Mouse (Mus musculus): Measurements from ENCODE around the gene Myo1d. TPM values are rescaled to one million over a fixed set of nuclear protein-coding genes. Genes with fewer than 3 reads are reported as not detected.

The Myo1d gene
- polyA plus RNA-seq, 1 experiment from 2014 or later, result 21.6 TPM

DNA sequence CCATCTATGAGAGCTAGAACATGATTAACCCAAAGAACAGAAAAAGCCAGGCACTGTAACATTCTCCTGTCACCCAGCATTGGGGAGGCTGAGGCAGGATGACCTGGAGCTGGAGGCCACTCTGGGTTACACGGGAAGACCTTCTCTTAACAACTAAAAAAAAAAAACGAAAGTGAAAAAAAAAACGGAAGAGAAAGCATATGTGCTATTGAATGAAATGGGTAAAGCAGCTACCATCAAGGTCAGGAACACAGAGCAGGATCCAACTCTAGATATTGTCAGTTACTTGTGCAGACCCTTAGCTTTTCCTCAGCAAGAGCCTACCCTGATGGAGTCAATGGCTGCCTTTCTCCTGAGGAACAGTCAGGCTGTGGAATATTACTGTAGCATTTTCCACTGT, 199.3 kb downstream of the Myo1d start:
- H3K27me3 ChIP-seq (ENCODE audit: control insufficient read depth, insufficient read depth, low read length), result no peaks in the 10 kb centered on the region
- H3K4me3 ChIP-seq (ENCODE audit: low read depth, low read length), result no peak overlapping the region
- TF ChIP-seq CTCF (IDR thresholded peaks at IDR 0.05; ENCODE audit: low read depth), result no peak
- no peak for TF ChIP-seq EP300 (optimal IDR thresholded peaks at IDR 0.05)
- no peak for ATAC-seq (ENCODE audit: low FRiP score, low TSS enrichment)
- H3K9me3 ChIP-seq (ENCODE audit: control insufficient read depth, low read length), result no peaks in the 10 kb centered on the region
- no peaks in the 10 kb centered on the region for H3K4me1 ChIP-seq (replicated peaks; ENCODE audit: control insufficient read depth, insufficient read depth)
- H3K27ac ChIP-seq (replicated peaks), result no peak overlapping the region
- H3K4me2 ChIP-seq (replicated peaks; ENCODE audit: low read depth), result no peak overlapping the region
- no peak overlapping the region for H3K9ac ChIP-seq (ENCODE audit: low read length)
- H3K36me3 ChIP-seq (ENCODE audit: control insufficient read depth, insufficient read depth, low read length), result no peaks in the 10 kb centered on the region
- WGBS, result 83% methylated on average over 3 of the region's 3 CpGs
- DNase-seq (ENCODE audit: low spot score), result no peak

DNA sequence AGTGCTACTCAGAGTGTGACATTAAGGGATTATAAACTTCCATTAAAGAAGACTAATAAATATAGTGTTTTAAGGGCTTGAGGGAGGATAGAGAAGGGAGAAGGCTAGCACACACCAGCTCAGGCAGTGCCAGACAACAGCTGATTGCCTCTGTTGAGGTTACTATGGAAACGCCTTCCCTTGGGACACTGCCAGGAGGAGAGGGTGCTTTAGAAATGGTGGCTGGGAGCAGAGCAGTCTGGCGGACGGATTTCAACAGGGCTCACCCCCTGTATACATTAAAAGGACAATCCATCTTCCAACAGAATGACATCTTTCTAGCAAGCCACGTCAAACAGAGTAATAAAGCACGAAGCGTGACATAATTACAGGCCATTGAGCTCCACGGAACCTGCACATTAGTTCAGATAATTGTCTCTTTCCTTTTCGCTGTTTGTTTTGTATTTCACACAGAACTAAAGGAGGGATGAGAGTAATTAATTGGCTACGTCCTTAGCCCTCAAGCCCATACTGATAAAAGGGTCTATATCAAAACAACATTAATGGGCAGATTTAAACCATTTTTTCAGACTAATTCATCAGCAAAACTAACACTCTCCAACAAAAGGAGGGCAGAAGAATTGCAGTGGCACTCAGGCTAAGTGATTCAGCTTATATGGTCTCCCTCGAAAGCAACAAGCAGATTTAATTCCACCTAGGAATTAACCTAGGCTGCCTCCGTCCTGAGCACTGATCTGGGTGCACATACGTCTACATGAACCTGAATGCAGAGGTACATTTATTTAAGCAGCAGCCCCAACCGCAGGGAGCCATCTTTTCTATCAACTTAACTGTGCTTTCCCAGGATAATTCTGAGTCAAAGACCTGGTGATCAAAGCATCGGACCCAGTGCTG, 201.8 kb downstream of the Myo1d start:
- peak; percentile 29; the same call in 1 of the 2 replicates for ATAC-seq (ENCODE audit: low FRiP score, low TSS enrichment)
- Histone ChIP-seq H3K4me1 (replicated peaks; ENCODE audit: control insufficient read depth, insufficient read depth) (no peaks in the 10 kb centered on the region), H3K27ac (replicated peaks) (no peak overlapping the region), H3K27me3 (ENCODE audit: control insufficient read depth, insufficient read depth, low read length) (no peaks in the 10 kb centered on the region), H3K36me3 (ENCODE audit: control insufficient read depth, insufficient read depth, low read length) (no peaks in the 10 kb centered on the region), H3K4me2 (replicated peaks; ENCODE audit: low read depth) (no peak overlapping the region), H3K4me3 (ENCODE audit: low read depth, low read length) (no peak overlapping the region), H3K9ac (ENCODE audit: low read length) (no peak overlapping the region), H3K9me3 (ENCODE audit: control insufficient read depth, low read length) (no peaks in the 10 kb centered on the region)
- TF ChIP-seq CTCF (IDR thresholded peaks at IDR 0.05; ENCODE audit: low read depth) (no peak), EP300 (optimal IDR thresholded peaks at IDR 0.05) (no peak)
- DNase-seq (ENCODE audit: low spot score), result peak; percentile 46
- 23% methylated on average over 14 of the region's 14 CpGs for WGBS

DNA sequence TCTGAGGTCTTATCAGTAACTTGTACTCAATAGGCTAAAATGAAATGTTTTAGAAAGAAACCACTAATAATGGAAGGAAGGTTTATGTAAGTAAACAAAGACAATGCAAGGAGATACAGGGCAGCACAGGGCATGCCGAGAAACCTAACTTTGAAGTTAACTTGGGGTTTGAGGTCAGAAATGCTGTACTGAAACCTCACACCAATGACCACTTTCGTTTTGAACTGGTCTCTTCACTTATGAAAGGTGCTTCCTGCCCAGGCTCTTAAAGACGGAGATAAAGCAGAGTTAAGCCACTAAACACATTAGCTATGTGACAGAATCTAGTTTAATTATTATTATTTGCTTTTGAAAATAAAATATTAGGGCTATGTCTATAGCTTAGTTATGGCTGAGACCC, 204.0 kb downstream of the Myo1d start:
- 52% methylated on average over 3 of the region's 3 CpGs for WGBS
- ATAC-seq (ENCODE audit: low FRiP score, low TSS enrichment), result no peak

DNA sequence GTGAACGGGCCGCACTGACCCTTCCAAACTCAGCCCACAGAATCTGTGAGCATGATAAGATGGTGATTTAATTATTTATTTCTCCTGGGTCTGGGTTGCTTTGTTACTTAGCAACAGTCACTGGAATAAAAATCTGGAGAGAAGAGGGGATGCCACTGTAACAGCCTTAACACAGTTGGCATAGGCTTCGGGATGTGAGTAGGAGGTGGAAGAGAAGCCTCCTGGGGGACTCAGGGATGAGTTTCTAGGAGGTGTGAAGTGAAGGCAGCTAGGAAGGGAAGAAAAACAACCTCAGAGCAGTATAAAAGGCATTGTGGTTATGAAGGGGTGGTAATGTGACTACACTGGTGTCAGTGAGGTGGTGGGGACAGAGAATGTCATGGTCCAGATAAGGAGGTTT, 213.5 kb downstream of the Myo1d start:
- DNase-seq (ENCODE audit: low spot score), result no peak
- Histone ChIP-seq H3K27ac (replicated peaks) (no peak overlapping the region), H3K9ac (ENCODE audit: low read length) (no peak overlapping the region), H3K36me3 (ENCODE audit: control insufficient read depth, insufficient read depth, low read length) (no peaks in the 10 kb centered on the region), H3K27me3 (ENCODE audit: control insufficient read depth, insufficient read depth, low read length) (no peaks in the 10 kb centered on the region), H3K9me3 (ENCODE audit: control insufficient read depth, low read length) (no peaks in the 10 kb centered on the region), H3K4me1 (replicated peaks; ENCODE audit: control insufficient read depth, insufficient read depth) (no peaks in the 10 kb centered on the region), H3K4me2 (replicated peaks; ENCODE audit: low read depth) (no peak overlapping the region), H3K4me3 (ENCODE audit: low read depth, low read length) (no peak overlapping the region)
- WGBS, result 78% methylated on average over 3 of the region's 3 CpGs
- no peak for ATAC-seq (ENCODE audit: low FRiP score, low TSS enrichment)
- TF ChIP-seq CTCF (IDR thresholded peaks at IDR 0.05; ENCODE audit: low read depth) (no peak), EP300 (optimal IDR thresholded peaks at IDR 0.05) (no peak)

More for the DNA sequence above, 204.0 kb downstream of the Myo1d start:
- Histone ChIP-seq H3K9ac (ENCODE audit: low read length) (no peak overlapping the region), H3K4me2 (replicated peaks; ENCODE audit: low read depth) (no peak overlapping the region), H3K27ac (replicated peaks) (no peak overlapping the region), H3K4me1 (replicated peaks; ENCODE audit: control insufficient read depth, insufficient read depth) (no peaks in the 10 kb centered on the region), H3K9me3 (ENCODE audit: control insufficient read depth, low read length) (no peaks in the 10 kb centered on the region), H3K27me3 (ENCODE audit: control insufficient read depth, insufficient read depth, low read length) (no peaks in the 10 kb centered on the region), H3K4me3 (ENCODE audit: low read depth, low read length) (no peak overlapping the region), H3K36me3 (ENCODE audit: control insufficient read depth, insufficient read depth, low read length) (no peaks in the 10 kb centered on the region)
- TF ChIP-seq EP300 (optimal IDR thresholded peaks at IDR 0.05) (no peak), CTCF (IDR thresholded peaks at IDR 0.05; ENCODE audit: low read depth) (no peak)
- no peak for DNase-seq (ENCODE audit: low spot score)

DNA sequence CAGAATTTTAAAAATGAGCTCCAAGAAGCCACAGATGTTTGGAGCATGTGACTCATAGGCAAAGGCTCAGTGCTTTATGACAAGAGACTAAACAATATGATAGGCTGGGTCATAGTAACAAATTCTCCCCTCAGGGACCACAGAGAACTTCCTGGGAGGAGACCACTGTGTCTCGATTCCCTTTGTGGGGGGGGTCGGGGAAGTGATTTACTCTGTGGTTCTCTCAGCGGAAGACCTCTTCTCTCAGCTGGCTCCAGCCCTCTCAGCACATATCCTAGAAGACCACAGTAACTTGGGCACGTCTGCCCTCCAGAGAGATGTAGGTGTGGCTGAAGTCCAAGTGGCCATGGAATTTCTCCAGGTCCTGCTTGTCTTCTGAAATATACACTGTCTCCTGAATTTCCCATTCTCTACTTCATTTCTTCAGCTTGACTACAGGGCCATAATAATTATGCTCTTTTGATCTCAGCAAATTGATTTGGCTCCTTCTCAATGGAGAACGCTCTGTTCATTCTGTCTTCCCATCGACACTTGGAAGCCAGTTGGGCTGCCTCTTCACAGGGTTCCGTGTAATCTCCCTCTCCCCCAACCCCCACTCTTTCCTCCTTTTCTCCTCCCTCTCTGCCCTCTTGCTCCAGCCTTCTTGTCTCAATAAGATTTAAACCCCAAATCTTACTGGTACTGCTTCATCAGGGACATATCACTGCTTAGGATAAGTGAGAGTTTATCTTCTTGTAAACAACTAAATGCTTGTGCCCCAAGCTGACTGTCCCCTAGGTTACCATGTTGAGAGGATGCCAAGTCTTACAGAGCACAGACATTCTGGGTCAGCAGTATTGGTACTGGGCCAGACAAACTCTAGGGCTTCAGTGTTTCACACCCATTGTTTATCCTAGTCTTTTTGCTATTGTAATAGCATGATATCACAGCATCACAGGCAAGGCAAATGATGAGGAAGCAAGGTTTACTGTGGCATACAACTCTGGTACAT, 214.6 kb downstream of the Myo1d start:
- no peak for DNase-seq (ENCODE audit: low spot score)
- ATAC-seq (ENCODE audit: low FRiP score, low TSS enrichment), result peak; percentile 35; the same call in 1 of the 2 replicates
- H3K36me3 ChIP-seq (ENCODE audit: control insufficient read depth, insufficient read depth, low read length), result no peaks in the 10 kb centered on the region
- H3K4me3 ChIP-seq (ENCODE audit: low read depth, low read length), result no peak overlapping the region
- 0 out of 2 replicates have a peak overlapping the region, but pooled peaks have one; percentile 18 for H3K27ac ChIP-seq (replicated peaks)
- H3K4me1 ChIP-seq (replicated peaks; ENCODE audit: control insufficient read depth, insufficient read depth), result no peaks in the 10 kb centered on the region
- 48% methylated on average over 7 of the region's 7 CpGs for WGBS
- no peak for TF ChIP-seq EP300 (optimal IDR thresholded peaks at IDR 0.05)
- no peak for TF ChIP-seq CTCF (IDR thresholded peaks at IDR 0.05; ENCODE audit: low read depth)
- H3K9ac ChIP-seq (ENCODE audit: low read length), result no peak overlapping the region
- H3K4me2 ChIP-seq (replicated peaks; ENCODE audit: low read depth), result no peak overlapping the region
- no peaks in the 10 kb centered on the region for H3K27me3 ChIP-seq (ENCODE audit: control insufficient read depth, insufficient read depth, low read length)
- no peaks in the 10 kb centered on the region for H3K9me3 ChIP-seq (ENCODE audit: control insufficient read depth, low read length)
